Mouse (Mus musculus) gastrocnemius, postnatal 10 days (tissue): ENCODE results near the gene Tbc1d22a. TPM values are rescaled to one million over a fixed set of nuclear protein-coding genes. Genes with fewer than 3 reads are reported as not detected.

Experiments
- DNase-seq: peaks from one replicate; pipeline ENCODE4 v3.0.0; 2021; ENCODE audit warnings: mixed read lengths
- total RNA-seq, 2 experiments: library from RNA; stranded (reverse); gene quantifications; 2 replicates each; pipeline ENCODE4 v1.2.3; 2021

The Tbc1d22a gene
- total RNA-seq, 2 experiments from 2014 or later, result 12.2 to 15.3 TPM

DNA sequence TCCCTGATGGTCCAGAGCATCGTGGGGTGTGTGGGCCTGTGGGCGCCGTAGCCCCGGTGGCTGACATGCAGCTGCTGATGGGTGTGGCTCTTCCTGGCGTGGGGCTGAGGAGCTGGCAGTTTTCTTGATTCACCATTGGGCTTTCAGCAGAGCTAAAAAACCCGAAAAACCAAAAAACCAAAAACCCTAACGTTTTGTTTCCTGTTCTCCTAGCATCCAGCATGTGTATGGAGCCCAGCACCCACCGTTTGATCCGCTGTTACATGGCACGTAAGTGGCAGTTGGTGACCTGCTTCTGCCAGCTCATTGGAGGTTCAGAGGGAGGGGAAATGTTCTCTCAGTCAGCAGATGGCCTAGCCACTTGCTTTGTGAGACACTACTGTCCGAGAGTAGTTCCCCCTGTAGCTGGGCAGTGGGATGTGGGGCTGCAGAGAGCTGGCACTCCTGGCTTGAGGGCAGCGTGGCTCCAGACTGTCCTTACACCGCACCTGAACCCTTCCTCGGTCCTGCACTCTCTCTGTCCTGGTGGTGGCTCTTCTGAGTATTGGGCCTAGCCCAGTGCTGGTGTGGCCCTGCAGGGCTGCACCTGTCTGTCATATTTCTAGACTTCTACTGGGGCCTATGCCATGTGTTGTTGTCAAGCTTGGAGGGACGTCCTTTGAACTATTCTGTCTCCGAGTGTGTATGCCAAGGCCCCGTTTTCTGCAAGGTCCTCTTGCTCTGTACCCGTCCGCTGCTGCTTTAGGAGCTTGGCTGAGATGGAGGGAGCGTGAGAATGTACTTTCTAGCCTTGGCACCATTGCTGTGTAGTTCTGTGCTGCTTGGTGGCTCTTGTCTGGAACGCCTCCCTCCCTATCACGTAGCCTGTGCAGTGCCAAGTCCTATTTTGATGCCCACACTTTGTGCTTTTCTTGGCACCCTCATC is 20.5 kb downstream of the Tbc1d22a start:
- no peak for DNase-seq

DNA sequence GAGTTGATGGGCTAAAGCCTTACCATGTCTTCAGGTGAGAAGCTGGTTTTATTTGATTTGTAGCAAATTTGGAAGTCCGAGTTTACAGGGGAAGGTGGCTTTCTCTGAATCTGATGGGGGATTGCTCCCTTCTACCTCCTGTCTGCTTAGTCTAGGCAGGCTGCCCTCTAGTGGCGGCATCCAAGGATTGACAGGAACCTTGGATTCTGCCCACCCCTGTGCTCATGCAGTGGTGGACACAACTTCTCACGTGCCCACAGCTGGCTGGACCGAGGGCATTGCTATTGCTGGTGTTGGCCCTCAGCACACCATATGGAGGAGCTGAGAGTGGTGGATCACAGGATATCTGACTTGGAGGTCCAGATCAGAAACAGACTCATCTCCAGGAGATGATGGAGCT is 22.0 kb downstream of the Tbc1d22a start:
- peak; percentile 69 for DNase-seq

- no peak for DNase-seq
Observed at GRCm38 (mm10) chr15:86238076-86238475, 23.8 kb downstream of the Tbc1d22a start.

- no peak for DNase-seq
Observed at GRCm38 (mm10) chr15:86239068-86239467, 24.8 kb downstream of the Tbc1d22a start.

DNA sequence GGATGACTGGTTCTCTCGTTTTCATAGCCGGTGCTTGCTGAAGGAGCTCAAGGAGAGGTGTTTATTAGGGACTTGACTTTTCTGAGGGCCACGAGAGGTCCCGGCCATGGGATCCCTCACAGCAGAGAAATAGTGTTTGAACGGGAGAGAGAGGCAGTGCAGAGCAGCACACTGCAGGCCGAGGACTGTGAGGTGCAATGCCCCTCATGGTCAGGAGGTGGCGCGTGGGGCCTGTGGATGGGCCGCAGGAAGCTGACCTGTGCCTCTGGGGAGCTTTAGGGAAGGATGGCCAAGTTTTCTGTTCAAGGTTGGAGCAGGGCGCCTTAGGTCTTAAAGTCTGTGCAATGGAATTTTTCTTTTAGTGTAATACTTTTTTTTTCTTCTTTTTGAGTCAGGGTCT is 25.5 kb downstream of the Tbc1d22a start:
- peak; percentile 79 for DNase-seq

- DNase-seq, result peak; percentile 64
Observed at GRCm38 (mm10) chr15:86243708-86244107, 29.4 kb downstream of the Tbc1d22a start.

DNA sequence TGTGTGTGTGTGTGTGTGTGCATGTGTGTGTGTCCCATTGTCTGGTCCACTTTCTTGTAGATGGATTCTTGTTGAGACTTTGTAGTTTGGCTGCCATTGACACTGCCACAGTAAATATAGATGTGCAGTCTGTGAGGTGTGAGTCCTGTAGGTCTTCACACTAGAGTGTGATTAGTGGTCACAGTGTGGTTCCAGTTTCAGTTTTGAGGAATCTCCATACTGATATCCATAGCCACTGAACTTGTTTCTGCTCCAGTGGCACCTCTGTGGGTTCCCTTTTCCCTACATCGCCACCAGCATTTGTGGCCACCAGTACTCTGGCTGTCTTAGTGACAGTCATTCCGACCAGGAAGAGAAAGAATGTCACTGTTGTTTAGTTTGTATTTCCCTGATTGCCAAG is 30.1 kb downstream of the Tbc1d22a start:
- DNase-seq, result no peak

GRCm38 (mm10) chr15:86250269-86250668 is 36.0 kb downstream of the Tbc1d22a start:
- DNase-seq, result peak; percentile 48

GRCm38 (mm10) chr15:86252130-86252529 is 37.9 kb downstream of the Tbc1d22a start:
- no peak for DNase-seq

- DNase-seq, result no peak
Observed at GRCm38 (mm10) chr15:86252684-86253083, 38.4 kb downstream of the Tbc1d22a start.

GRCm38 (mm10) chr15:86253411-86253810 is 39.2 kb downstream of the Tbc1d22a start:
- no peak for DNase-seq

- DNase-seq, result no peak
Observed at GRCm38 (mm10) chr15:86256201-86256600, 41.9 kb downstream of the Tbc1d22a start.

DNA sequence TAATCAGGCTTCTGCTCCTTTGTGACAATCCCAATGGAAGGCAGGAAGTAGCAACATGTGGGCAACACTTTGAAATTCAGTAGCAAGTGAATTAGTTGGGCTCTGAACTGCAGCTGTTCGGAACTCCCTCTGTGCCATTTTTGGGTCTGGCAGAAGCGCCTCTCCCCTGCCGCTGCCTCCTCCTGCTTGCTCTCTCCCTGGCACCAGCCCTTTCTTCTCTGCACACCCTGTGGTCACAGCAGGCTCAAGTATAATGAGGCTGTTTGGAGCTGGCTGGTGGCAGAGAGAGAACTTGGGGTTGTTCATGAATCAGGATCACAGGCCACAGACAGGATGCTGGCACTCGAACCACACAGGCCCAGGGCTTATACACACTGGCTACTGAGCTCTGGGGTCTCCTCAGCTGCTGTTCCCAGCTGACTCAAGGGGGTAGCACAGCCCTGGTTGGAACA is 42.5 kb downstream of the Tbc1d22a start:
- no peak for DNase-seq

GRCm38 (mm10) chr15:86257916-86258685 is 43.8 kb downstream of the Tbc1d22a start:
- no peak for DNase-seq

DNA sequence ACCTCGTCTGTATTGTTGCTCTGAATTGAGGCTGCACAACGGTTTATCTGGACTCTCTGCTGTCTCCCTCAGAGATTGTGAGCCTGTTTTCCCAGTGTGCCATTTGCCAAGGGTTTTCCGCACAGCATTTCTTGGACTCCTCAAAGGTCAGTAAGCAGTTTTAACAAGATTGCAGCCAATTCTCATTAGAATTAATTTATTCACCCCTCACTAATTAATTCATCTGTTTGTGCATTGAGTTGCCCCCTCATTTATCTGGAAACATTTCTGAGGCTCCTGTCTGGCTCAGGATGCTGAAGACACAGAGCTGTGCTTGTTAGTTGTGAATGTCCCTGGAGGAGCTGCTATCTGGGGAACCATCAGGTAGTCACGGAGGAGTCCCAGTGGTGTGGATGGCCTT is 45.0 kb downstream of the Tbc1d22a start:
- DNase-seq, result no peak

DNA sequence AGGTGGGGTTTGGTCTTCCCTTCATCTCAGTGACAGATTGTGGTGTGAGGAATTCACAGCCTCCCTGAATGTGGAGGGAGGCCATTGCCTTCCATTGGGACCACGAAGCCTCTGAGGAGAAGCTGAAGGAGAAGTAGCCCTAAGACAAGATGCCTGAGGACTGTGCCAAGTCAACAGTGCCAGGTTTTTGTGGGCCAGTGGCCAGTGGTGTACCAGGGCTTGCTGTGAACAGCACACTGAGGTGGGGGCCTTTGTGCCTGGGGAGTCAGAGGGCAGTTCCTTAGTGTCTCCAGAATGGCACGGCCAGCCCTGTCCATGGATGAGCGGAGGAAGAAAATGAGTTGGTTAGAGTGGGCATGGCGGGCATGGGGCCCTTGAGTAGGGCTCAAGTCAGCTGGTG is 45.9 kb downstream of the Tbc1d22a start:
- DNase-seq, result no peak

DNA sequence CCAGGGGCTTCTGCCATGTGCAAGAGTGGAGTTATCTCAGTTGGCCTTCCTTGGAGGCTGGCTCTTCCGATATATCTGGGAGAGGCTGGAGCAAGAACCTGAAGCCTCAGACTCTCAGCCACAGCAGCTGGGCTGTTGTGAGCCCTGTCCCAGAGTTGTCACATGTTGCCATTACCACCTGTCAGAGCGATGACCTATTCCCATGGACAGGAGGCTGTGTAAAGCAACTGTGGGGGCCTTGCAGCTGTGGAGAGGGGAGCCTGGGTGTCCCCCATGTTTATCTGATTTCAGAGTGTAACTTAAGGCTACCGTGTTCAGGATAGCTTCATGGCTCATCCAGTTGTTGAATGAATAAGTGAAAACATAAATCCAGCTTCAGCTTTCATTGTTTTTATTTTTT is 50.1 kb downstream of the Tbc1d22a start:
- DNase-seq, result no peak

- no peak for DNase-seq
Observed at GRCm38 (mm10) chr15:86264803-86265202, 50.5 kb downstream of the Tbc1d22a start.

DNA sequence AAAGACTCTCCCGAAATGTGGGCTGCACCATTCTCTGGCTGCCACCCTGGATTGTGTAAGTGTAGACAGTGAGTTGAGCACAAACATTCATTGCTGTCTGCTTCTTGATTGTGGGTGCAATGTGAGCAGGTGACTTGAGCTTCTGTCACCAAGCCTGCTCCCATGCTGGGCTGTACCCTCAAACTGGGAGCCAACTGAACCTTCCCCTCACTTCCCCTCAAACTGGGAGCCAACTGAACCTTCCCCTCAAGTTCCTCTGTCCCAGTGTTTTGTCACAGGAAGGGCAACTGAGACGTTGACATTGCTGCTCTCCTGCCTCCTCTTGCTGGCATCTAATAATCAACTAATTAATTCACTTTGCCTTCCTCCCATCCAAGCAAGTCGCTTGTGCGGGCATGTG is 52.7 kb downstream of the Tbc1d22a start:
- no peak for DNase-seq

- no peak for DNase-seq
Observed at GRCm38 (mm10) chr15:86268526-86268925, 54.3 kb downstream of the Tbc1d22a start.

GRCm38 (mm10) chr15:86275754-86276153 is 61.5 kb downstream of the Tbc1d22a start:
- no peak for DNase-seq

DNA sequence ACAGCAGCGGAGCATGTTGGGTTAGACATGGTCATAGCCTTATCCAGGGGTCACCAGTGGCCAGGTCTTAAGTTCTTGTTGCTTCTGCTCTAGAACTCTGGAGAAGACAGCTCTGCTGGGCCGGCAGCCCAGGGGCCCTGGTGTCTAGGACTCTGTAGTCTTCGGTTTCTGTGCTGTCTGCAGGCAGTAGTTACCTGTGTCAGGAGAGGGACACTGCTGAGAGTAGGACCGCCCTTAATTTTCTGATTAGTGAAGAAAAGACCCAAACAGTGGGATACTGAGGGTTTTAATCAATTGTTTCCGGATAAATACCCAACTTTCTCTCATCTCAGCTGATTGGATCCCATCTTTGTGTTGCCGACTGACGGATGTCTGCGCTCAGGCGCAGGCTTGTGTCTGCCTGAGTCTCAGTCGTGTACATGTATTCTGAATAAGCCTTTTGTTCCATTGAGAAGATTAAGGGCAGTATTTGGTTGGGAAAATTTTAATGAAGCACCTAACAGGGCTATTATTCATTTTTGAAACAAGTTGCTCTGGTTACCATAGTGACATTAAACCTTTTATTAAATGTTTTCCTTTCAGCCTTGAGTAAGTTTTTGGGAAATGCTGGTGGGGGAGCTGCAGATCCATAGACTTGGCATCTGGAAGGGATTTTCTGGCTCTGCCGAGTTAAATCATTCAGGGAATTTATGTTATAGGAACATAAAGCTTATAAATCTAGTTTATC is 62.4 kb downstream of the Tbc1d22a start:
- no peak for DNase-seq

GRCm38 (mm10) chr15:86277428-86277827 is 63.2 kb downstream of the Tbc1d22a start:
- no peak for DNase-seq
